ENCODE assay signal across 27 mouse cellular contexts in genomic region chr14:47754253-47754897, GRCm38 (mm10).
DNase-seq lines count a peak whose midpoint lies in the region; ATAC-seq and TF ChIP-seq lines count a peak whose summit lies in the region.
"Had no signal": no experiment of that assay in that cellular context is flagged by ENCODE, and none has a peak within 500 bp of the region (broad histone marks: within the 10 kb centered on the region; RNA-seq: fewer than 3 reads in every experiment).

No protein-coding gene starts in this region.

- 0 out of 2 replicates have a peak overlapping the region, but pooled peaks have one; percentile 2 for H3K27ac ChIP-seq in gastrocnemius, adult 2 months
- H3K27ac ChIP-seq in CH12.LX (ENCODE audit: insufficient read depth, low read depth): no peak overlapping the region
- 0 out of 2 replicates have a peak overlapping the region, but pooled peaks have one; percentile 10 for H3K27ac ChIP-seq in stomach, postnatal 0 days (replicated peaks)
- H3K27ac ChIP-seq: embryonic facial prominence, embryonic 15.5 days; heart, embryonic 10.5 days; hindbrain, embryonic 13.5 days; layer of hippocampus, adult 2 months; left cerebral cortex, adult 2 months; limb, embryonic 12.5 days; liver, embryonic 15.5 days; lung, embryonic 15.5 days had no signal

- intact Hi-C loops in gastrocnemius, adult 2 months (cut with DNase I): loop anchor here (10.0 kb wide), 1 partner anchor 160 kb away; no protein-coding TSS in a partner anchor

- peaks cover 2 to 21% of the 10 kb centered on the region in 2 experiments; a peak in 3 of 4 replicates for H3K4me1 ChIP-seq in CH12.LX (ENCODE audit: control insufficient read depth in 1 of 2, insufficient read depth in 2 of 2)
- H3K4me1 ChIP-seq in stomach, postnatal 0 days (replicated peaks; ENCODE audit: control insufficient read depth, insufficient read depth): no peaks in the 10 kb centered on the region
- H3K4me1 ChIP-seq: liver, embryonic 15.5 days; lung, embryonic 15.5 days had no signal

- dilution Hi-C loops in CH12.LX (cut with MboI; ENCODE audit: extremely low pct_ligation_motif_present, extremely low pct_unique_long_range_greater_than_20kb, low sequenced_read_pairs): no loop called here

- H3K4me2 ChIP-seq in CH12.LX (ENCODE audit: insufficient read depth, low read depth, poor library complexity, severe bottlenecking): no peak overlapping the region
- H3K4me2 ChIP-seq in stomach, postnatal 0 days (replicated peaks; ENCODE audit: low read depth): no peak overlapping the region
- H3K4me2 ChIP-seq: embryonic facial prominence, embryonic 15.5 days; hindbrain, embryonic 13.5 days; limb, embryonic 12.5 days; liver, embryonic 15.5 days; lung, embryonic 15.5 days had no signal

- 42% methylated on average over 4 of the region's 4 CpGs for WGBS in large intestine, adult 2 months
- WGBS in stomach, postnatal 0 days: 43% methylated on average over 4 of the region's 4 CpGs

- TF ChIP-seq POLR2A in CH12.LX (IDR thresholded peaks at IDR 0.05; ENCODE audit: low read depth, low read length): no peak

- H3K79me2 ChIP-seq in CH12.LX (replicated peaks; ENCODE audit: control insufficient read depth, extremely low read depth, insufficient read depth, poor library complexity, severe bottlenecking): no peaks in the 10 kb centered on the region

- ATAC-seq in stomach, postnatal 0 days (ENCODE audit: low FRiP score, low TSS enrichment): peak; percentile 51; the same call in 1 of the 2 replicates
- no peak for ATAC-seq in frontal cortex, adult (ENCODE audit: low TSS enrichment)
- ATAC-seq: forebrain, embryonic 14.5 days; intestine, embryonic 16.5 days had no signal

- no peak overlapping the region for H3K9ac ChIP-seq in CH12.LX (ENCODE audit: insufficient read depth, low read depth)
- H3K9ac ChIP-seq in stomach, postnatal 0 days (ENCODE audit: low read length): no peak overlapping the region
- H3K9ac ChIP-seq: embryonic facial prominence, embryonic 15.5 days; hindbrain, embryonic 13.5 days; limb, embryonic 12.5 days; liver, embryonic 15.5 days; lung, embryonic 15.5 days had no signal

- no peaks in the 10 kb centered on the region for H3K27me3 ChIP-seq in CH12.LX (replicated peaks)
- no peaks in the 10 kb centered on the region for H3K27me3 ChIP-seq in stomach, postnatal 0 days (ENCODE audit: control insufficient read depth, insufficient read depth, low read length)
- H3K27me3 ChIP-seq: embryonic facial prominence, embryonic 15.5 days; hindbrain, embryonic 13.5 days; limb, embryonic 12.5 days; liver, embryonic 15.5 days; lung, embryonic 15.5 days had no signal

- TF ChIP-seq CTCF in gastrocnemius, adult 2 months (IDR thresholded peaks at IDR 0.05): no peak
- no peak for TF ChIP-seq CTCF in CH12.LX (conservative IDR thresholded peaks at IDR 0.05 in 1 of 2, IDR thresholded peaks at IDR 0.05 in 1 of 2; ENCODE audit: low read depth in 2 of 2, low read length in 2 of 2)
- TF ChIP-seq CTCF in stomach, postnatal 0 days (IDR thresholded peaks at IDR 0.05; ENCODE audit: low read depth): no peak

- no peak overlapping the region for H3K4me3 ChIP-seq in gastrocnemius, adult 2 months
- no peak overlapping the region for H3K4me3 ChIP-seq in CH12.LX (replicated peaks in 1 of 3; ENCODE audit: low read depth in 2 of 3, low read length in 2 of 3, poor library complexity in 1 of 3)
- H3K4me3 ChIP-seq in stomach, postnatal 0 days (ENCODE audit: low read depth, low read length): no peak overlapping the region
- H3K4me3 ChIP-seq: embryonic facial prominence, embryonic 15.5 days; heart, embryonic 10.5 days; hindbrain, embryonic 13.5 days; layer of hippocampus, adult 2 months; left cerebral cortex, adult 2 months; limb, embryonic 12.5 days; liver, embryonic 15.5 days; lung, embryonic 15.5 days had no signal

- in situ Hi-C loops in CH12.LX (cut with MboI; ENCODE audit: low pct_ligation_motif_present, low pct_unique_long_range_greater_than_20kb, low sequenced_read_pairs): loop anchor here (25.0 kb wide), 1 partner anchor 383 kb away; no protein-coding TSS in a partner anchor

- no peaks in the 10 kb centered on the region for H3K9me3 ChIP-seq in CH12.LX (replicated peaks; ENCODE audit: low read length)
- no peaks in the 10 kb centered on the region for H3K9me3 ChIP-seq in stomach, postnatal 0 days (ENCODE audit: control insufficient read depth, low read length)
- H3K9me3 ChIP-seq: embryonic facial prominence, embryonic 15.5 days; heart, embryonic 10.5 days; hindbrain, embryonic 13.5 days; limb, embryonic 12.5 days; liver, embryonic 15.5 days; lung, embryonic 15.5 days had no signal

- no peaks in the 10 kb centered on the region for H3K36me3 ChIP-seq in CH12.LX (replicated peaks in 1 of 2; ENCODE audit: control insufficient read depth in 1 of 2, insufficient read depth in 1 of 2, low read length in 1 of 2)
- no peaks in the 10 kb centered on the region for H3K36me3 ChIP-seq in stomach, postnatal 0 days (ENCODE audit: control insufficient read depth, insufficient read depth, low read length)
- H3K36me3 ChIP-seq: embryonic facial prominence, embryonic 15.5 days; hindbrain, embryonic 13.5 days; liver, embryonic 15.5 days; lung, embryonic 15.5 days had no signal

- no peak for TF ChIP-seq RAD21 in CH12.LX (IDR thresholded peaks at IDR 0.05; ENCODE audit: low read depth, low read length)

- TF ChIP-seq EP300 in CH12.LX (IDR thresholded peaks at IDR 0.05; ENCODE audit: low read length): peak; percentile 77
- TF ChIP-seq EP300 in stomach, postnatal 0 days (optimal IDR thresholded peaks at IDR 0.05): no peak

- no peak for DNase-seq in gastrocnemius, adult 2 months
- DNase-seq in gastrocnemius, postnatal 10 days: no peak
- DNase-seq in CH12.LX (ENCODE audit: extremely low read depth): peak; percentile 66
- DNase-seq in large intestine, adult 2 months (ENCODE audit: low read depth, low spot score): peak; percentile 45
- DNase-seq in stomach, postnatal 0 days (ENCODE audit: low spot score): peak; percentile 39
- no peak for DNase-seq in cerebellum, adult 11 months
- DNase-seq: adrenal gland, postnatal 14 days; cerebellum, adult 11-12 months; cerebellum, adult 9-11 months; gastrocnemius, postnatal 14 days; heart, adult 11 months; heart, postnatal 36 days; kidney, postnatal 14 days; lung, postnatal 4 days; thymus, adult 18-20 months; thymus, postnatal 25 days had no signal

TF ChIP-seq in CH12.LX, 34 proteins besides CTCF, POLR2A, EP300 and RAD21:
- no peak for TF ChIP-seq CHD2 (IDR thresholded peaks at IDR 0.05; ENCODE audit: low read length)
- no peak for TF ChIP-seq ELF1 (IDR thresholded peaks at IDR 0.05; ENCODE audit: low read depth, low read length)
- no peak for TF ChIP-seq JUN (IDR thresholded peaks at IDR 0.05; ENCODE audit: insufficient read depth, low read depth, low read length)
- peak; percentile 42; the same call in 1 of the 2 replicates for TF ChIP-seq MYC (IDR thresholded peaks at IDR 0.05; ENCODE audit: low read depth, low read length)
- no peak for TF ChIP-seq POLR2AphosphoS2 (IDR thresholded peaks at IDR 0.05; ENCODE audit: low read depth, low read length)
- peak; percentile 80 for TF ChIP-seq IRF4 (IDR thresholded peaks at IDR 0.05; ENCODE audit: low read depth, low read length)
- TF ChIP-seq MXI1 (IDR thresholded peaks at IDR 0.05; ENCODE audit: low read depth, low read length): no peak
- no peak for TF ChIP-seq USF2 (conservative IDR thresholded peaks at IDR 0.05; ENCODE audit: low read depth, low read length)
- TF ChIP-seq MAFK (IDR thresholded peaks at IDR 0.05; ENCODE audit: insufficient replicate concordance, low read length): no peak
- peak; percentile 42; the same call in 1 of the 2 replicates for TF ChIP-seq BHLHE40 (IDR thresholded peaks at IDR 0.05; ENCODE audit: low read depth, low read length)

Comparison
In these comparisons a context has a peak if more than half of its experiments do, and no peak if none do; other contexts are left out.
1. DNase-seq: peak in CH12.LX (single experiment), large intestine, adult 2 months (single experiment) and stomach, postnatal 0 days (single experiment); none in gastrocnemius, adult 2 months (single experiment), gastrocnemius, postnatal 10 days (single experiment) and cerebellum, adult 11 months (single experiment).